Mouse (Mus musculus) thymus, postnatal 4 days (tissue): ENCODE results near the gene Fosb.

Experiments used
- DNase-seq: peaks from one replicate; pipeline ENCODE4 v3.0.0; 2021

Fosb gene

DNA sequence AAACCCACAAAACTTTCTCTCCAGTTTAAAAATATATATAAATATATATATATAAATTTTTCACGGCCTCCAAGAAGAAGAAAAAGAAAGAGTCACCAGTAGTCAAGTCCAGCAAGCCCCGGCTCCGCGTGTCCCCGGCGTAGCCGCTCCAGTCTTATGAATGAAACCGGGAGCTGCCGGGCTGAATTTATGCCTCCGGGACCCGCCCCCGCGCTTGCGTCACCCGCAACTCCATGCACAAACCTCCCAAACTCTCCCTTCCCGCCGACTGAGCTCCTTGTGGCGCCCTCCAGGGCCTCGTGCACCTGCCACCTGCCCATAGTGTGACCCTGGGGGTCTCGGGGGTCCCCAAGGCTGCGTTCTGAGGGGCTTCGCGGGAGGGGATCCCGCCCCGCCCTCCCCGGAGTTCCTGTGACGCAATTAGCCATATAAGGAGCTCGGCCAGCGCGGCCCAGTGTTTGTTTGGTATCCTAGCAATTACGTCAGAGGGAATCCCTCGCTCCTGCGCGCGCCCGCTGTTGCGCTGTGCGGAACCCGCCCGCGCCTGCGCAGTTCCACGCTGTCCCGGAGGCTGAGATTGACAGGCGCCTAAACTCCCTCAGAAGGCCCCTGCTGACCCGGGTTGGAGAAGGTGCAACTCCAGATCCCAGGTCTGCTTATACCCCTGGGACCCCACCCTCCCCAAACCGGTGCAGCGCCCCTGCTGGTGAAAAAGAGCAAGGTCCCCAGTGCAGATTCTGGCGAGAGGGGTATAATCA lies at the start of gene Fosb:
Gene Fosb (minus strand): TSS at position 168 of the 758 bp plus-strand sequence.
- DNase-seq: peak; percentile 97

DNA sequence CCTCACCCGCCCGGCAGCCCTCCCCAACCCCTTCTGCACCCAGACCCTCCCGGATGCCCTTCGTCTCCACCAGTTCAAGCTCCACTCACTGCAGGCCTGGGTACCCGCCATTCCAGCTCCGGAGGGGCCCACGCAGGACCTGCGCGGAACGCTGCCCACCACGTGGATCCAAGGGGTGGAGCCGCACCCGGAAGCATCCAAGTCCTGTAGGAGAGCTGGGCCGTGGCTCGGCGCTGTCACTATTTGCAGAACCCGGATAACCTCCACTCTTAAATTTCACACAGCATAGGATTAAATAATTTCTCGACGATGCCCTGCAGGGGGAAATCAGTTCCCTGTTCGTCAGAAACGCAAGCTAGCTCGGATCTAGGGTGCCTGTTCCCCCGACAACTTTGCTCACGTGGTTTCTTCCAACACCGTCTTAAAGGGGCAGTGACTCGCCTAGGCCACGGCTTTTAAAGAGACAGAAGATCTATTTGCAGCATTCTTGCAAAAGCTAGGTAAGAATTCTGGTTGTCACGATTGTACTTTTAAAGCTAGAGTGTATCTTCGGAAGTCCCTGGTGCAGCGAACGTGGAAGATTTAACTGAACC lies 49.5 kb upstream of the Fosb start, which contains the start of the genes Cd3eap and Ppp1r13l:
Gene Cd3eap (minus strand): TSS at position 185 of the 593 bp plus-strand sequence.
Gene Ppp1r13l (plus strand): TSS at position 451 of the 593 bp plus-strand sequence.
- peak; percentile 88 for DNase-seq

DNA sequence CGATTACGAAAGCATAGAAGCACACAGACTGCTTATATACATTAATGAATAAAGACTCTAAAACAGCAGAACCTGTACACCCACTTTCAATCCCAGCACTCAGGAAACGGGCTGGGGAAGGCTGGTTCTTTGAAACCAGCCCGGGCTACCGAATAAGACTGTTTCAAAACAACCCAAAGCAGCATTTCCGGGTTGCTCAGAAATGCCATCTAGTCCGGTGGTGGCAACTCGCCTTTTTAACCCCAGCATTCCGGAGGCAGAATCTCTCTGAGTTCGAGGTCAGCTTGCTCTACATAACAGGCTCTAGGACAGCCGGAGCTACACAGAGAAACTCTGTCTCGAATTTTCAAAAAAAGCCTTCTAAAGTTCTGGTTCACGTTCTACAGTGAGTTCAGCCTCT lies 48.8 kb upstream of the Fosb start:
- DNase-seq: no peak

- no peak for DNase-seq
These were observed 47.8 kb upstream of the Fosb start for GRCm38 (mm10) chr7:19357381-19358375.

DNA sequence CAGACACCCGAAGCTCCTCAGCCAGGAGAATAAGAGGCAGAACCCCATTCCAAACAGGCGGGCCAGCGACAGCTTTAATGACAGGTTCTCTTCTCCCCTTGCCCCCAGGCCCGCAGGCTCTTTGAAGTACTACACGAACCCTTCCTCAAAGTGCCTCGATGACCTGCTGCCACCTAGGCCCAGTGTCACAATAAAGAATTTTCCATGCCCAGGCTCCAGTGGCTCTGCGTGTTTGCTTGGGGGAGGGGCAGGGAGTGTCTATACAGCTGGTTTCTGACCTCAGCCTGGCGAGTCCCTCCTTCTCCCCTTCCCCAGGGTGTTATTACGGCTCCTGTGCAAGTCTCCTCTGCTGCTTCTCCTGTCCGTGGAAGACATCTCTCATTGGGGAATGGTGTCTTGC lies 46.5 kb upstream of the Fosb start:
- no peak for DNase-seq

- DNase-seq: no peak
These were observed 45.1 kb upstream of the Fosb start for GRCm38 (mm10) chr7:19354991-19355390.

- no peak for DNase-seq
These were observed 40.4 kb upstream of the Fosb start for GRCm38 (mm10) chr7:19350221-19350620.

DNA sequence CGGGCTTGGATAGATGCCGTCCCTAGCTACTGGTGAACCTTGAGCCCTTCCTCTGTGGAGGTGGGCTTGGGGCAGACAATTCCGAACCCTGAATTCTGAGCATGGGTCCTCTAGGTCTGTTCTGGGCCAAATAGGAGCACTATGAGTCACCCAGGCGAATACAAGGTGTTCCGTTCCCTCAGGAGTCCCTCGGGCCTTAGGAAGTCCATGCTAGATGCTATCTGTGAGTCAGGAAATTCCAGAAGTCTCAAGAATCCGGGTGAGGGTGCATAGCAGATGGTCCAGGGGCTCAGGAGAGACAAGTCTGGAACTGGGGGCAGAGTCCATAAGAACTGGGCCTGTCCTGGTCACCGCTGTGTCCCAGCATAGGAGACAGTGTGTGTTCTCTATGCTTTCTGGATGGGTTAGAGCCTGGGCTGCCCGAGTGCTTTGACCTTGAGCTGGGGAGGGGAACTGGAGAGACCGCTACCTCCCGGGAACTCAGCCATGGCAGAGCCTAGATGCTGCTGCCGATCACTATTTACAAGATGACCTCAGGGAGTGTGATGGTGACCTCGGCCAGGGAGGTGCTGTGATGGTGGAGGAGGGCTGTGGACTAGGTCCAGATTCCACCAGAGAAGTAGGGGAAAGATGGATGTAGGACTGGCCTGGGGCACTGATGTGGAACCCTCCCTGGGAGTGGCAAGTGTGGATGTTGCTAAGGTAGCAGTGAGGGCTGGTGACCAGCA lies 39.5 kb upstream of the Fosb start:
- DNase-seq: no peak

DNA sequence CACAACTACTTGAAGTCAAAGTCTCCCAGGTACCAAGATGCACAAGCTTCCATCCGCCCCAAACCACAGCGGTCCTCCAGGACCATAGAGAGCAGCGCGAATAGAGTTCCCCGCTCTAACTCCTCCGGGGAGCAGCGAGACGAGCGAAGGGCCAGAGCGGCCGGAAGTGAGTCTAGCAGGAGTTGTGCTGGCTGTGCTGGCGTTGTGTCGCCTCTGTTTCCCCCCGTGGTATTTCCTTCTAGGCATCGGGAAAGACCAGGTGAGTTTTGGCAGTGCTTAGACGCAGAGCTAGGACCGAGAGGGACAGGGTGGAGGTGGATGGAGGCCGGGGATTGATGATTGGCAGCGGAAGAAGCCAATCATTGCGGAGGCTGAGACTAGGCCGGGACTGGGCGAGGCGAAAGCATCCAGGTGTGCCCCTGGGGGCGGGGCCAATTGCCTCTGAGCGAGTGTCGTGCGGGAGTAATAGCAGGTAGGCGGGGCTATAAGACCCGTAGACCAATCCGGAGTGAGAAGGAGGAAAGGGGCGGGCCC lies 35.2 kb upstream of the Fosb start:
- peak; percentile 99 for DNase-seq

DNA sequence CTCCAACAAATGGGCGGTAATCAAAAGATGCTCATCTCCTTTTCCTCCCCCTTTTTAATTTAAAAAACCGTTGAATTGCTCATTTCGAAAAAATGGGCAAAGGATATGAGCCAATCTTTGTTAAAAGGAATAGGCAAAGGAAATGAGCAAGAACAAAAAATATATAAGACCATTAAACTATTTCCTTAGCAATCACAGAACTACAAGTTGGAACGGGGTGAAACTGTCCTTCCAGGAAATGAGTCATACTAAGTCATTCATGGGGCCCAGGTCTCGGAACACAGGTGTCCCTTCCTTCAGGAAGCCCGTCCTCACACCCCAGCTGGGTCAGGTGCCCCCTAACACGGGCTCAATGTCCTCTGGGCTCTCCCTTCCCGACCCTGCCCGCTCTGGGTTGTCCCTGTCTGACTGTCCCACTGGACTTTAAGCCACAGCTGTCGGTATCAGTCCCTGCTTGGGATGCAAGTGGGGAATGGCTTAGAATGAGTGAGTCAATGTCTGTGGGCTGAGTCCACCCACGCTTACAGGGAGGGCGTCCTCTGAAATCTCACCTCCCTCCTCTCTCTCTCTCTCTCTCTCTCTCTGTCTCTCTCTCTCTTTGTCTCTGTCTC lies 34.5 kb upstream of the Fosb start, which contains the start of gene Ercc1:
Gene Ercc1 (plus strand): TSS at position 542 of the 611 bp plus-strand sequence.
- DNase-seq: peak; percentile 36

DNA sequence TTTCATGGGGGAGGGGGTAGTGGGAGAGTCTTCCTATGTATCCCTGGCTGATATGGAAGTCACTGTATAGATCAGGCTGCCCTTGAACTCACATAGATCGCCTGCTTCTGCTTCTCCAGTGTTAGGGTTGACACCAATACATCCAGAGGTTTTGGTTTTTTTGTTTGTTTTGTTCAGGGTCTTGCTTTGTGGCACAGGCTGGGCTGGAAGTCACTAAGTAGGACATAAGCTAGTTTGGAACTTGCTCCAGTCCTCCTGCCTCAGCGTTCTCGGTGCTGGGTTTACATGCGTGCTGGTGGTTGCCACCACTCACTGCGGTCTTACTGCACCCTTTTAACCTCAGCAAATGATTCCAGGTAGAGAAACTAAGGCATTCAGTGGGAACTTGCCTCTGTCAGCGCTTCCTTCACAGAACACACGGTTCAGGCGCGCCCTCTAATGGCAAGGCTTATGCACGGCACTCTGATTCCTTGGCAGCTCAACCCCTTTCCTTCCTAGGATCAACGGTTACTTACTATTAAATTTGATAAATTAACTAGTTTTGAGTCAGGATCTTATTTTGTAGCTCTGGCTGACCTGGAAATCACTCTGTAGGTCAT lies 33.5 kb upstream of the Fosb start:
- DNase-seq: peak; percentile 87

DNA sequence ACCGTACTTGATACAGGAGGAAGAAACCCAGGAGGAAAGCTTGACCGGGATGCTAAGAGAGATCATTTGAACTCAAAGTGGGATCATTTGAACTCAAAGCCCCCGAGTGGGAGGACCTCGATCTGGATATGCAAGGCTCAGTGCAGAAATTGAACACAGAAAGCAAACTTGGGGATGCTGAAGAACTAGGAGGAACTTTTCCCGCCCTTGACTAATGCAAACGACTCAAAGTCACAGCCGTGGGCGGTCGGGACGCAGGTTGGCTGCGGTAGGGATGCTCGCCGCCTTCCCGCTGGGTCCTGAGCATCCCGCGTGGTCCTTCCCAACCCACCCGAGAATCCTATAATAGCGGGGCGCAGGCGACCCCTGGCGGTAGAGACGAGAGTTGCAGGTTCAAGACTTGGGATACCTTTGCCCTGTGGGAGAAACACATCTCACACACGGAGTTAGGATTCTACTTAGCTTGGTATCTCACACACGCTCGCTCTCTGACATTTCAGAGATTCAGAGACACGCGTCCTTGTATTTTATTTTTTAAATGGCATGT lies 32.7 kb upstream of the Fosb start:
- DNase-seq: peak; percentile 87

DNA sequence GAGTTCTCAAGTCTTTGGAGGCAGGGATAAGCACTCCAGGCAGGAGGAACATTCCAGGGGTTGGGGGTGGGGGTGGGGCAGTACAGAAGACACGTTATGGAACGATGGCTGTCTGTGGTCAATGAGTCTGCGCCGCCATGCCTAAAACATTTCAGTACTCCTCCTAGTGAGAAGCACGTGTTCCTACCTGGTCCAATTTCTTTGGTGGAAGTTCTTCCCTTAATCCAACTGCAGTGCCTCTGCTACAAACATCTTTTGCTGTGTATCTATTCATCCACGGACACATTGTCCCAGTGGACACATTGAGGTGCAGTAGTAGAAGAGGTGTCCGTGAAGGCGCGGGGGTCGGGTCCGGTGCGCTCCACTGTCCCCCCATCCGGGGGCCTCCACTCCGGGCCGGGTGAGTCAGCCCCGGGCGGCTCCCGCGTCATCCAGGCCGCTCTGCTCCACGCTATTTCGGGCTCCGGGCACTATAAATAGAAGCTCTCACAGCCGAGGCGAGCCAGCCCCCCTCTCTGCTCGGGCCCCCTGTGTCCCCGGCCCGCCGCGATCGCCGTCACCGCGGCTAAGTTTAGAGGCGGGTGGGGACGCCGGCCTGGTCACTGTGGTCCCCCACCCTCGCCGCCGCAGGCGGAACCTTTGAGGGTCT lies 32.0 kb upstream of the Fosb start:
- DNase-seq: no peak

- no peak for DNase-seq
These were observed 31.4 kb upstream of the Fosb start for GRCm38 (mm10) chr7:19341250-19341649.

- DNase-seq: no peak
These were observed 28.7 kb upstream of the Fosb start for GRCm38 (mm10) chr7:19338596-19338995.

DNA sequence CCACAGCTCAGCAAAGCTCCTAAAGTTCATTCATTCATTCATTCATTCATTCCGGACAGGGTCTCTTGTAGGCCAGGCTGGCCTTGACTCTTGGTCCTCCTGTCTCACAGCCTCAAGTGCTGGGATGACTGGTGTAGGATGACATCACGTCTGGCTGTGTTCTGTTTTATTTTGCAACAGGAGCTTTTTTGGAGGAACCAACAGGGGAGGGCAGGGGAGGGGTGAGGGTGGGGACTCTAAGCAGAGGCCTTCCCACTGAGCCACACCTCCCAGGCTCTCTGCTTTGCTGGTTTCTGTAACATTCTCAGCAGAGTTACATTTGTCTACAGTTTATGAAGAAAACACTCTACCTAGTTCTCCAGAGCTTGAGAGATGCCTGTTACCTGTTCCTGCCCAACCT lies 28.2 kb upstream of the Fosb start:
- no peak for DNase-seq

- DNase-seq: no peak
These were observed 27.3 kb upstream of the Fosb start for GRCm38 (mm10) chr7:19337122-19337521.

DNA sequence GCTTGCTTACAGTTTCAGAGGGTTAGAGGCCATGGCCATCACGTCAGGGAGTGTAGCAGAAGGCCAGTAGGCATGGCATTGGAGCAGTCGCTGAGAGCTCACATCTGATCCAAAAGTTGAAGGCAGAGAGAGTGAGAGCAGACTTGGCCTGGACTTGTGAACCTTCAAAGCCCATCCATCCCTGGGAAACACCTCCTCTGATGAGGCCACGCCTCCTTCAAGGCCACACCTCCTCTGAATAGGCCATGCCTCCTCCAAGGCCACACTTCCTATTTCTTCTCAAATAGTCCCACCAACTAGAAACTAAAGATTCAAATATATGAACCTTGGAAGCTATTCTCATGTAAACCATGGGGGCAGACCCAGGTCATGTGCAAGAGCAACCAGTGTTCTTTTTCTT lies 25.7 kb upstream of the Fosb start:
- no peak for DNase-seq

GRCm38 (mm10) chr7:19332709-19333352 lies 23.0 kb upstream of the Fosb start:
- DNase-seq: peak; percentile 71

DNA sequence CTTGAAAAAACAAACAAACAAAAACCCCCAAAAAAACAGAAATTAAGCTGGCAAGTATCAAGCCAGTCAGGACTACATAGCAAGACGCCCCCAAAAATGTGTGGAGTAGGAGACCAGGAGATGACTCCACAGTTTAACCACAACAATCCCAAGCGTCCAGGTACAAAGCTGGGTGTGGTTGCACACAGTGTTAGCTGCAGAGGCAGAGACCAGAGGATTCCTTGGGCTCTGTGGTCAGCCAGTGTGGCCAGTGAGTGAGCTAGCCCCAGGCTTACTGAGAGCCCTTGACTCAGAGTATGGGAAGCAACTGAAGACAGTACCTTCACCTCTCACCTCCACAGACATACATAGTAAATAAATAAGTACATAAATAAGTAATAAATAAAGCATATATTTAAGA lies 22.1 kb upstream of the Fosb start:
- DNase-seq: no peak
